Mouse (Mus musculus) testis, adult 2 months (tissue): Measurements from ENCODE around the gene St6galnac4. TPM values are rescaled to one million over a fixed set of nuclear protein-coding genes. Genes with fewer than 3 reads are reported as not detected.
A peak's percentile ranks its signal among the peaks of the same experiment; 100 is the strongest.

ENCODE experiments used
- H3K27ac ChIP-seq: fragments of 200-500 bp; 2 replicates; pipeline ENCODE4 v1.5.1; 2012; ENCODE audit warnings: low read depth, low read length; ENCODE audit not compliant: control insufficient read depth, insufficient read depth
- H3K27me3 ChIP-seq: fragments of 200-500 bp; 2 replicates; pipeline ENCODE4 v1.6.1; 2012; ENCODE audit warnings: mild to moderate bottlenecking, low read length, moderate library complexity; ENCODE audit not compliant: control insufficient read depth, insufficient read depth
- H3K36me3 ChIP-seq: fragments of 200-500 bp; 2 replicates; pipeline ENCODE4 v1.6.1; 2012; ENCODE audit warnings: mild to moderate bottlenecking, low read length; ENCODE audit not compliant: control insufficient read depth, insufficient read depth
- H3K4me1 ChIP-seq: fragments of 200-500 bp; 2 replicates; pipeline ENCODE4 v1.6.1; 2012; ENCODE audit warnings: low read length; ENCODE audit not compliant: control insufficient read depth, insufficient read depth
- H3K4me3 ChIP-seq: fragments of 200-500 bp; 2 replicates; pipeline ENCODE4 v1.5.1; 2012; ENCODE audit warnings: low read depth, mild to moderate bottlenecking, low read length, moderate library complexity, mixed read lengths; ENCODE audit not compliant: control insufficient read depth
- CTCF ChIP-seq: fragments of 200-500 bp; IDR thresholded peaks from 2 replicates; pipeline ENCODE4 v1.5.1; 2012; ENCODE audit warnings: low read depth, mild to moderate bottlenecking, inconsistent platforms, low read length, moderate library complexity; ENCODE audit not compliant: control insufficient read depth, insufficient read depth, insufficient replicate concordance
- POLR2A ChIP-seq: fragments of 200-500 bp; IDR thresholded peaks from 2 replicates; pipeline ENCODE4 v1.6.1; 2012; ENCODE audit warnings: low read depth, mild to moderate bottlenecking, inconsistent platforms, low read length, moderate library complexity; ENCODE audit not compliant: control insufficient read depth
- polyA plus RNA-seq: library from polyadenylated mRNA; depleted of rRNA; stranded (reverse); fragments of >200 nt; gene quantifications from 2 replicates; pipeline ENCODE4 v1.2.3, GENCODE M21; 2012

St6galnac4 gene
- polyA plus RNA-seq, 1 experiment: 1.4 TPM

GRCm38 (mm10) chr2:32640550-32641051, 53.7 kb downstream of the St6galnac4 start:
- TF ChIP-seq CTCF: no peak
- no peak for TF ChIP-seq POLR2A
- no peak overlapping the region for H3K27ac ChIP-seq
- no peak overlapping the region for H3K4me3 ChIP-seq
- H3K36me3 ChIP-seq: no peaks in the 10 kb centered on the region
- H3K4me1 ChIP-seq: peaks cover 5% of the 10 kb centered on the region; the same call in 1 of the 2 replicates
- no peaks in the 10 kb centered on the region for H3K27me3 ChIP-seq

- no peak overlapping the region for H3K4me3 ChIP-seq
- no peaks in the 10 kb centered on the region for H3K27me3 ChIP-seq
- H3K4me1 ChIP-seq: peaks cover 13% of the 10 kb centered on the region
- H3K36me3 ChIP-seq: no peaks in the 10 kb centered on the region
- H3K27ac ChIP-seq: no peak overlapping the region
- no peak for TF ChIP-seq CTCF
- TF ChIP-seq POLR2A: no peak
Observed at GRCm38 (mm10) chr2:32641810-32642209, 54.9 kb downstream of the St6galnac4 start.

- Histone ChIP-seq H3K36me3 (no peaks in the 10 kb centered on the region), H3K4me3 (no peak overlapping the region), H3K27me3 (no peaks in the 10 kb centered on the region), H3K27ac (no peak overlapping the region), H3K4me1 (peaks cover 13% of the 10 kb centered on the region)
- TF ChIP-seq POLR2A: no peak
- TF ChIP-seq CTCF: no peak
Observed at GRCm38 (mm10) chr2:32642813-32643212, 55.9 kb downstream of the St6galnac4 start.

GRCm38 (mm10) chr2:32644083-32644482, 57.2 kb downstream of the St6galnac4 start:
- no peak overlapping the region for H3K27ac ChIP-seq
- H3K36me3 ChIP-seq: no peaks in the 10 kb centered on the region
- H3K27me3 ChIP-seq: no peaks in the 10 kb centered on the region
- peaks cover 13% of the 10 kb centered on the region for H3K4me1 ChIP-seq
- H3K4me3 ChIP-seq: no peak overlapping the region
- TF ChIP-seq CTCF (no peak), POLR2A (no peak)

GRCm38 (mm10) chr2:32644799-32645475, 58.0 kb downstream of the St6galnac4 start:
- Histone ChIP-seq H3K4me1 (peaks cover 13% of the 10 kb centered on the region), H3K27me3 (no peaks in the 10 kb centered on the region), H3K27ac (no peak overlapping the region), H3K4me3 (no peak overlapping the region), H3K36me3 (no peaks in the 10 kb centered on the region)
- TF ChIP-seq CTCF (no peak), POLR2A (no peak)

GRCm38 (mm10) chr2:32645647-32646046, 58.8 kb downstream of the St6galnac4 start:
- Histone ChIP-seq H3K4me1 (peaks cover 13% of the 10 kb centered on the region), H3K27me3 (no peaks in the 10 kb centered on the region), H3K4me3 (no peak overlapping the region), H3K27ac (no peak overlapping the region; the same call in 1 of the 2 replicates), H3K36me3 (no peaks in the 10 kb centered on the region)
- TF ChIP-seq CTCF: no peak; the same call in 1 of the 2 replicates

- peak within 1 kb of the TSS; percentile 52 for H3K27ac ChIP-seq
- H3K36me3 ChIP-seq: no peaks in the 10 kb centered on the region
- H3K4me3 ChIP-seq: peak within 1 kb of the TSS; percentile 65
- peaks cover 13% of the 10 kb centered on the region for H3K4me1 ChIP-seq
- TF ChIP-seq POLR2A: no peak; the same call in 1 of the 2 replicates
- no peak for TF ChIP-seq CTCF
- H3K27me3 ChIP-seq: no peaks in the 10 kb centered on the region
Observed at GRCm38 (mm10) chr2:32646379-32647056, 59.6 kb downstream of the St6galnac4 start, which contains the start of gene Eng. Gene Eng, plus strand, starts transcription at chr2:32646595.
